Mouse (Mus musculus) cerebellum, postnatal 14 days (tissue): ENCODE data around the gene Atg13.

Experiments
- DNase-seq, 2 experiments: peaks; one replicate each; pipeline ENCODE4 v3.0.0; 2021; ENCODE audit warnings: mixed read lengths in 2 of 2

The Atg13 gene

DNA sequence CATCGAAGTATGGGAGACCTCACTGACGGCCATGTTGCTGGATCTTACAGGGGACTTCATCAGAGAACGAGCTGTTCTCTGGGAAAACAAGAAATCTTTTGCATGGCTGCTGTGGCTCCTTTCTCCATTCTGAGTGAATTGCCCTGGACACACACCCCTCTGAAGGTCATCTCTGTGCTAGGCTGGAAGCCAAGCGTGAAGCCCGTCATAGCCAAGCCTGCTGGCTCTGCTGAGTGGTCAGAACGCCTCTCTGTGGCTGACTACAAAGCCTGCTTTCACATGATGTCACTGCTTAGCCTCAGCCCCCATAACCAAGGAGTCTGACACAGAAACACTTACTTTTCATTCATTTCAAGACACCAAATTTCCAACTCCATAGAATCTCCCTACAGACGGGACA, 20.9 kb downstream of the Atg13 start:
- peak in 1 of 2 experiments; percentile 20 for DNase-seq

- DNase-seq: no peak
Measured at GRCm38 (mm10) chr2:91683919-91684318, 26.5 kb downstream of the Atg13 start.

DNA sequence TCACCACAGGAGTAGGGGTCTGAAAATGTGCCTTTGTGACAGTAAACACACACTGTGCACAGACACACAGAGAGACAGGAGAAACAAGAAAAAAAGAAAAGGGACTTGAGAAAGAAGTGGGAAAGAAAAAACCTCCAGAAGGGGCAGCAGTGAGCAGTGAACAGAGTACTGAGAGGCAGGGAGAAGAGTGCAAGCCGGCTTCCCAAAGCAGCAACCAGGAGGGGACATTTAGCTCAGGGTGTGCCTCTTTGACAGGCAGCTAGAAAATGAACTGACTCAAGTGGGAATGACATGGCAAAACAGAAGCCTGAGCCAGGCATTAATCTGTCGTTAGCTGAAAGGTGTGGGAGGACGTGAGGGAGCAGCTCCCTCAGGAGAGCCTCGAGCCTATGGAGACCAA, 27.5 kb downstream of the Atg13 start:
- peak; percentile 54 to 76 for DNase-seq

DNA sequence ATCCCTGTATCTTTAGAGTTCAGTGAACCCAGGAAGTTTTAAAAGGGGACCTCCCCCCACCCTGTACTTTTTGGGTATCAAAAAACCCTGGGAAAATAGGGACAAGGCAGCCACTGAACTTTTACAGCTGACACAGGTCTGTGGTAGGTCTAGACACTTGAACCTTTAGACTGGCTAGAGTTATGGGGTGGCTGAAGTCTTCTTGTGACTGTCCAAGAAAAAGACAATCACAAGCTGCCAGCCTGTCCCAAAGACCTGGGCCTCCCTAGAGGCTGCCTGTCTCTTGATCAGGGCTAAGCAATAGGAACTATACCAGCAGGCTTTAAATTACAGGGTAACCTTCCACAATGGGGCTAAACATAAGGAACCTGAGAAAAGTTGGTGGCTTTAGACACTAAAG, 33.4 kb downstream of the Atg13 start:
- DNase-seq: no peak

- DNase-seq: no peak
Measured at GRCm38 (mm10) chr2:91676420-91676819, 34.0 kb downstream of the Atg13 start.

- DNase-seq: no peak
Measured at GRCm38 (mm10) chr2:91674895-91675294, 35.5 kb downstream of the Atg13 start.

GRCm38 (mm10) chr2:91673587-91673986, 36.8 kb downstream of the Atg13 start:
- DNase-seq: no peak

GRCm38 (mm10) chr2:91670038-91670437, 40.3 kb downstream of the Atg13 start:
- no peak for DNase-seq

DNA sequence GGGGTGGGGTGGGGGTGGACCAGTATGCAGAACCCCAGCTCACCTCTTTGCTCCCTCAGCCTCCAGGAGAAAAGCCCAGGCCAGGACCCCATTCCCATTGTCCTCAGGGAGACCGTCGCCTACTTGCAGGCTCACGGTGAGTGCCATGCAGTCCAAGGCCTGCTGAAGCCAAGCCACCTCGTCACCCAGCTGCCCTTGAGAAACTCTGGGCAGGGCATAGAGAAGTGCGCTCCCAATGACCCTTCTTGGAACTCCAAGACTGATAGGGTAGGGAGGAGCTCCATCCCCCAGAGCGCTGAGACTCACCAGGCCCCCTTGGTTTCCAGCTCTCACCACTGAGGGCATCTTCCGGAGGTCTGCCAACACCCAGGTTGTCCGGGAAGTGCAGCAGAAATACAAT, 41.0 kb downstream of the Atg13 start:
- no peak for DNase-seq

DNA sequence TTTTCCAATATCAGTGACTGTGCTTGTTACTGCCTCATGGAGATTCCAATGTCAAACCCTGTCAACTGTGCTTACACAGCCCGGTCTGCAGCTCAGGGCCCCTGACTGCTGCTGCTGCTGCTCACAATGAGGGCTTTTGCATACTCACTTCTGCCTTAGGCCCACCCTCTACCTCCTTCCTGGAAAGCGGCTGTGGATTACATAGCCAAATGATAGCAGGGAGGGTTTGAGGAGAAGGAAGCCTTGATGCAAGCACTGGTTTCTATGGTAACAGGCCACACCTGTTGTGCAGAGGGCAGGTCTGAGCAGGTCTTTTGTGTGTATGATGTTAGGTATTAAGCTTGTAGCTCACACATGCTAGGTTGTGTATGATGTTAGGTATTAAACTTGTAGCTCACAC, 42.6 kb downstream of the Atg13 start:
- no peak for DNase-seq

DNA sequence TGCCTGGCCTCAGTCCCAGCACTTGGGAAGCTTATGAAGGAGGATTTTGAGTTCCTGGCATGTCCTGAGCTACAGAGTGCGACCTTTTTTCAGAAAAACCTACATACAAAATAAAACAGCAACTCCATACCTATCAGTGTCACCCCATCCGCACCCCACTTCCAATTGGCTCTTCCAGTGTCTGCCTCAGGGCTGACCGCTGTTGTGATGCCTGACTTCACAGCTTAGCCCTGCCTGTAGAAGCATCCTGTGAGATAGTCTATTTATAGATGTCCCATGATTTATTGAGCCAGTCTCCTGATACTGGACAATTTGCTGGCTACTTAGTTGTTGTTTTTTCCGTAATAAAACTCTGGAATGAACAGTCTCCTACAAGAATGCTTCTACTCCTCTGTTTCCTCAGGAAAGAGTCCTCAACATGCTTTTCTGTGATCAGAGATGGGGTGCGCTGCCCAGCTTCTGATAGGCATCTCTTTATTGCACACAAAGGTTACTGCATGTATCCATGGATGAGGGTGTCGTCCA, 43.9 kb downstream of the Atg13 start:
- DNase-seq: no peak

- no peak for DNase-seq
Measured at GRCm38 (mm10) chr2:91664780-91665179, 45.6 kb downstream of the Atg13 start.

GRCm38 (mm10) chr2:91660981-91661380, 49.4 kb downstream of the Atg13 start:
- no peak for DNase-seq

GRCm38 (mm10) chr2:91659657-91660056, 50.7 kb downstream of the Atg13 start:
- DNase-seq: no peak

GRCm38 (mm10) chr2:91656774-91657173, 53.6 kb downstream of the Atg13 start:
- no peak for DNase-seq

DNA sequence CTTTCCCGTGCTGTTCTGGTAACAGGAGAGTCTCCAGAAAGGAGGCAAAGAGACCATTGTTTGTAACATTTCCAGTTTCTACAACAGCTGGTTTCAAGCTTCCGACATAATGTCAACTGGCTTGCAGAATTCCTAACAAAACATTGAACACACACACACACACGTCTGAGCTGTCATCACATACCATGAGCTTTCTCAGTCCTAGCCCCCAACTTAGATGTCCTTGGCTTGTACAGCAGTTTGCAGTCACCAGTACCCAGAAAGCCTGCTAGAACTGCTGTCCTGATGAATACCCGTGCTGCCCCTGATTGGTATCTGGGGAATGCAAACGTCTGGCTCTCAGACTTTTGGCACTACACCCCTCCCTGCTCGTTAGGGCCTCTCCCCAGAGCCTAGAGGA, 54.5 kb downstream of the Atg13 start:
- DNase-seq: no peak

DNA sequence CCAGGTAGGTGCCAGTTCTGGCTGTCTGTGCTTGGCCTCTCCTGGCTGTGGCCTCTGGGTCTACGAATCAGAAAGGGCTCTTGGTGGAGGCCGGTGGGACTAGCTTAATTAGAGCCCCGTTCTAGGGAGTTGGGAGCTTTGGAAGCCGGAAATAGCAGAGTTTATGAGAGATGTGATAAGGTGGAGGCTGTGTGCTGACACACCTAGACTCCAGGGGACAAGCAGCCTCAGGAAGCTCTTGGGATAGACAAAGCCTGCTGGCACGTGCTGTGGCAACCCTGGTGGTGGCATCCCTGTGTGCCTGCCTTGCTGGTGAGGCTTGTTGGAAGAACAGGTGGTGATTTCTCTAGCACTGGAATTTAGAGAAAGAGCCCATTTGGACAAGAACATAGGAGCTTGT, 55.0 kb downstream of the Atg13 start:
- DNase-seq: no peak

GRCm38 (mm10) chr2:91652863-91653262, 57.5 kb downstream of the Atg13 start:
- no peak for DNase-seq

- DNase-seq: no peak
Measured at GRCm38 (mm10) chr2:91651458-91652258, 58.7 kb downstream of the Atg13 start.

- no peak for DNase-seq
Measured at GRCm38 (mm10) chr2:91650360-91650995, 59.9 kb downstream of the Atg13 start.

DNA sequence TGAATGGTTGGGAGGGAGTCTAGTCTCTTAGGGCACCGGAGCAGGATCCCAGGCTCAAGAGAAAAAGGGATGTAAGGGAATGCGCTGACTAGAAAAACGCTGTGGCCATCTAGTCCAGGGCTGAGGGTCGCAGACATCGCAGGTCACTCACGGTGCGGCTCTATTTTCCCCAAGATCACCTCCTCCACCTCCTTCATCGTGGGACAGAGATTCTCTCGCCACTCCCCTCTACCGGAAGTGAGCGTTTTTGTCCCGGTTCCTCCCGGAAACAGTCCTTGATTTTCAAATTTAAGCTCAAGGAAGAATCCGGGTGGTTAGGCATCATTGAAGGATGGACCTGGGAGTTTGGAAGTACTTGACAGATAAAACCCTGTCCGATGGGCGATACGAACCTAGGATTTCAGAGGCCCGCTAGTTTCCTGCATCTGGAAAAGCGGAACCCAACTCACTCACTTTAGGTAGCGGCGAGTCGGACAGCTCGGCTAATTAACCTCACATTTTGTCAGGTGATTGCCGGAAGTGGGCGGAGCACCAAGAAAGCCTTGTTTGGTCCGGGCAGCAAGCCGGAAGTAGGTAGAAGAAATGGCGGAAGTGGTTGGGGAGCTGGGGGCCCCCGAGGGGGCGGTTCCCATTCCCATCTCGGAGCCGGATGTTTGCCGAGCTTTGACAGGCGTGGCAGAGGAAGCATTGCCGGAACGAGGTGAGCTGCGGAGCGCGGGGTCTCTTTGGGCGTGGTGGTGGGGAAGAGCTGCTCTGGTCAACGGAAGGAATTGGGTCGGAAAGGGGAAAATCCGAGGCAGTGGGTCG, 60.6 kb downstream of the Atg13 start, which contains the start of the genes Zfp408 and Arhgap1:
TSS of gene Zfp408 (minus strand) at position 239 of the 807 bp plus-strand sequence.
TSS of gene Arhgap1 (plus strand) at position 308 of the 807 bp plus-strand sequence.
- DNase-seq: peak; percentile 99

DNA sequence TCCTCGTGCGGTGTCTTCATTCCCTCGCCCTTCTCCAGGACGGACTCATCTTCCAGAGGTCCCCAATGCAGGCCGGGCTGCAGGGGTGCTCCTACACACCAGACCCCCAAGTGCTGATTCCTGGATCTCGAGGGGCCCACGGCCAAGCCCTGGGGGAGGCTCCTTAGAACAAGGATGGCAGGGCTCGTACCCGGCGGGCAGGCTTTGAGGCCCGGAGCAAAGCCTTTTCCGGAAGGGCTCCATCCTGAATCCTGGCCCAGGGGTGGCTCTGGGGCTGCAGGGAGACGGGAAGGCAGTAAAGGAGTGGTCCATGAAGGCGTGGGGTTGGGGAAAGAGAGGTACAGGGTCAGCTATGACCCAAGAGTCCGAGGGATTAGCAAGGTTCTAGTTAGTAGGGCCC, 61.2 kb downstream of the Atg13 start:
- DNase-seq: peak; percentile 30

- peak; percentile 70 to 89 for DNase-seq
Measured at GRCm38 (mm10) chr2:91646733-91647132, 63.6 kb downstream of the Atg13 start.
